In the genomic region with DNA sequence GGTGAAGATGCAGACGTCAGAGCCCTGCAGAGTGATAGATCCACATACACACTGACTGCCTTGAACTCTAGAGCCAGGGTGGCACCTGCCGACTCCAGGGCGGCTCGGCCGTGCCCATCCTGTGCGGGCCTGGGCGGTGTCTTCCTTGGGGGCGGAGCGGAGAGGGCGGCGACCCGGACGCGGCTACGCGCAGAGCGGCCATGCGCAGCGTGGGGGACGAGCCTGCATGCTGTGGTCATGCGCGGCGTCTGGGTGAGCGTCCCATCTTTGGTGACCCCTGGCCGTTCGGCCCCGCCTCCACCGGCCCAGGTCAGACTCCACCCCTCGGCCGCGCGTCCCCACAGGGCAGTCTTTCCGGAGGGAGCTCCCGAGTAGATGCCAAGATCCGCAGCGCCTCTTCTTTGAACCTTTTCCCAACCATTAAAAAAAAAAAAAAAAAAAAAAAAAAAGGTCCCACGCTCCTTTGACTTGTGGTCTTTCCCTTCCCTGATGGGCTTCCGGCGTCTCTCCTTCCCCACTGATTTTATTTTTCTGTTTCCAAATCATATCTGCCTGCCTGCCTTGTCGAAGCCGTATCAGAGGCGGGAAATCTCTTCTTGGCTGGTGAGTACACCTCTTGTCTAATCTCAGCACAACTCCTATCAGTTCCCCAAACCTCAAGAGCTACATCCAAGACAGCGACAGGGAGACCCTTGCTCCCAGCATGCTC, we compare ENCODE assay signal across 8 mouse cellular contexts. TPM values are rescaled to one million over a fixed set of nuclear protein-coding genes. Genes with fewer than 3 reads are reported as not detected.
DNase-seq lines count a peak whose midpoint lies in the region; ATAC-seq lines count a peak whose summit lies in the region.

Gene Cisd3, plus strand, starts transcription at position 214 of the 709 bp plus-strand sequence.

- peaks cover 28% of the 10 kb centered on the region for H3K36me3 ChIP-seq in hindbrain, embryonic 15.5 days

- H3K4me2 ChIP-seq in hindbrain, embryonic 15.5 days, result peak within 1 kb of the TSS; percentile 93

- peak within 1 kb of the TSS; percentile 48 for H3K4me3 ChIP-seq in hindbrain, embryonic 15.5 days

- WGBS in hindbrain, embryonic 15.5 days, result 1% methylated on average over 43 of the region's 43 CpGs

- H3K27ac ChIP-seq in hindbrain, embryonic 15.5 days (replicated peaks), result peak within 1 kb of the TSS; percentile 70

- H3K4me1 ChIP-seq in hindbrain, embryonic 15.5 days (replicated peaks), result peaks cover 19% of the 10 kb centered on the region

- peak within 1 kb of the TSS; percentile 63 for H3K9ac ChIP-seq in hindbrain, embryonic 15.5 days

- no peaks in the 10 kb centered on the region for H3K9me3 ChIP-seq in hindbrain, embryonic 15.5 days

- peak; percentile 91 for DNase-seq in MN1 (ENCODE audit: low spot score)
- DNase-seq in cerebellum, postnatal 36 days, result peak; percentile 90 to 95
- peak; percentile 96 for DNase-seq in gastrocnemius, adult 18-20 months (ENCODE audit: low spot score)
- peak; percentile 82 for DNase-seq in left cerebral cortex, adult 11 months (ENCODE audit: low spot score)
- peak; percentile 98 for DNase-seq in lung, postnatal 36 days
- DNase-seq in retina, embryonic 14.5 days (ENCODE audit: low spot score), result peak; percentile 83
- DNase-seq in thymus, postnatal 4 days, result peak; percentile 85

- ATAC-seq in hindbrain, embryonic 15.5 days (ENCODE audit: low FRiP score, low read depth), result peak; percentile 73

- no peaks in the 10 kb centered on the region for H3K27me3 ChIP-seq in hindbrain, embryonic 15.5 days

RNA-seq across cellular contexts. Expression of gene Cisd3, which starts in this region (rescaled TPM):
- 100 to 1,000 TPM in 1 of 2 experiments, 10 to 100 TPM in 1; 96.7 to 102 TPM for total RNA-seq in gastrocnemius, adult 18-20 months (2021)
- 33.2 and 37.0 TPM in 2 replicates for polyA plus RNA-seq in hindbrain, embryonic 15.5 days (2015; fragmentation: Nextera tagmentation; extraction: Ambion mirVana)

Comparison
In these comparisons a context has a peak if more than half of its experiments do, and no peak if none do; other contexts are left out.
1. Peak in every context shown above with its lines: DNase-seq, ATAC-seq, H3K4me3 ChIP-seq and H3K27ac ChIP-seq.